Mouse (Mus musculus) 3134 (cell line): ENCODE measurements around the gene Slc16a3.

Experiments
- DNase-seq: peaks from one replicate; pipeline ENCODE4 v3.0.0-alpha.2; 2011; ENCODE audit warnings: low spot score; ENCODE audit not compliant: insufficient read length; ENCODE audit errors: extremely low read depth

Gene Slc16a3

GRCm38 (mm10) chr11:120945926-120946325 is 2.4 kb upstream of the Slc16a3 start:
- DNase-seq, result no peak

- no peak for DNase-seq
These were observed 876 bp downstream of the Slc16a3 start for GRCm38 (mm10) chr11:120948861-120949851.

GRCm38 (mm10) chr11:120949863-120950262 is 1.6 kb downstream of the Slc16a3 start:
- no peak for DNase-seq

- DNase-seq, result no peak
These were observed 2.3 kb downstream of the Slc16a3 start for GRCm38 (mm10) chr11:120950281-120951202.

- no peak for DNase-seq
These were observed 3.0 kb downstream of the Slc16a3 start for GRCm38 (mm10) chr11:120951237-120951636.

GRCm38 (mm10) chr11:120951731-120952730 is 3.8 kb downstream of the Slc16a3 start:
- no peak for DNase-seq

GRCm38 (mm10) chr11:120954936-120955335 is 6.7 kb downstream of the Slc16a3 start:
- DNase-seq, result no peak

- no peak for DNase-seq
These were observed 7.4 kb downstream of the Slc16a3 start for GRCm38 (mm10) chr11:120955701-120956100.

- DNase-seq, result no peak
These were observed 8.8 kb downstream of the Slc16a3 start for GRCm38 (mm10) chr11:120957052-120957451.

- DNase-seq, result no peak
These were observed 9.5 kb downstream of the Slc16a3 start for GRCm38 (mm10) chr11:120957731-120958257.

GRCm38 (mm10) chr11:120959066-120959465 is 10.8 kb downstream of the Slc16a3 start:
- no peak for DNase-seq

GRCm38 (mm10) chr11:120959564-120959963 is 11.3 kb downstream of the Slc16a3 start:
- no peak for DNase-seq

GRCm38 (mm10) chr11:120960248-120960647 is 12.0 kb downstream of the Slc16a3 start:
- no peak for DNase-seq

GRCm38 (mm10) chr11:120961594-120961993 is 13.3 kb downstream of the Slc16a3 start:
- no peak for DNase-seq

- no peak for DNase-seq
These were observed 13.9 kb downstream of the Slc16a3 start for GRCm38 (mm10) chr11:120962050-120962771.

- DNase-seq, result no peak
These were observed 14.6 kb downstream of the Slc16a3 start for GRCm38 (mm10) chr11:120962909-120963308.

- DNase-seq, result no peak
These were observed 16.2 kb downstream of the Slc16a3 start for GRCm38 (mm10) chr11:120964195-120965157.

GRCm38 (mm10) chr11:120965587-120965986 is 17.3 kb downstream of the Slc16a3 start:
- DNase-seq, result no peak
